Mouse (Mus musculus): ENCODE results near the gene Gm7138. TPM values are rescaled to one million over a fixed set of nuclear protein-coding genes. Genes with fewer than 3 reads are reported as not detected.
"Not testable (repeated sequence)": the region's sequence is repeated elsewhere in the genome, so short reads cannot be mapped to it uniquely, and the experiment has no call there.

Gene Gm7138
- polyA plus RNA-seq (2016; fragmentation: Nextera tagmentation; extraction: Ambion mirVana) = not detected in 2 replicates

DNA sequence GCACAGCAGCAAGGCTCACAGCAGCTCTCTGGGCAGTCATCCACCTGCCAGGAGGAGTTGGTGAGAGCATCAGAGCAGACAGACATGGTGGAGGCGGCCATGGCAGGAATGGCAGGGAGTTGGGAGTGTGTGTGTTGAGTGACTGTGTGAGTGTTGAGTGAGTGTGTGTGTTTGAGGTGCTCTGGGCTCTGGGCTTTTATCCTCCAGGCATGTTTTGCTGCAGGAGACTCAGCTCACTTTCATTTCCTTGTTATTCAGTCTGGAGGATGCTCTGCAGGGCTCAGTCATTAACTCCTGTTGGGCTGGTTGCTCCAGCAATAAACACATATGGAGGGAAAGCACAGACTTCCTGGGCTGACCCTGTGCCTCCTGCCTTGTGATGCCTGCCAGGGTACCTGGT lies at the start of gene Gm7138:
Gm7138 (minus strand) TSS at position 101 of the 400 bp plus-strand sequence.
- not testable (repeated sequence) for H3K36me3 ChIP-seq; H3K27ac ChIP-seq; H3K4me2 ChIP-seq (replicated peaks); ATAC-seq (ENCODE audit: low FRiP score, low read depth); H3K27me3 ChIP-seq (replicated peaks); H3K9ac ChIP-seq; H3K9me3 ChIP-seq; H3K4me1 ChIP-seq; H3K4me3 ChIP-seq
- 76% methylated on average over 1 of the region's 1 CpGs for WGBS

DNA sequence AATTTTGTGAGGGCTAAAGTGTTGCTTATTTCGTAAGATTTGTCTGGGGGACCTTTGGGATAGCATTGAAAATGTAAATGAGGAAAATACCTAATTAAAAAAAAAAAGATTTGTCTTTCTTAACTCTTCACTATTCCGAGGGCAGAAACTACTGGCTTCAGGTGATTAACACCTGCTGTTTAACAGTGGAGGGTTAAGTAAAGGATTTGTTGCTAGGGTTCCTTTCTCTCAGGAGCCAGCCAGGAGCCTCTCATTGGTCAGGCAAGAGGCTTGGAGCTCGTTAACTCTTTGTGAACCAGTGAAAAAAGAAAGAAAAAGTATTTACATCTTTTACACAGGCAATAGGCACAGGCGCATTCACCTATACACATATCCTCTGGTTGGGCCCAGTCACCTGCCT lies 42.5 kb upstream of the Gm7138 start:
- no peak for ATAC-seq (ENCODE audit: low FRiP score, low read depth)
- WGBS = 43% methylated on average over 4 of the region's 4 CpGs

DNA sequence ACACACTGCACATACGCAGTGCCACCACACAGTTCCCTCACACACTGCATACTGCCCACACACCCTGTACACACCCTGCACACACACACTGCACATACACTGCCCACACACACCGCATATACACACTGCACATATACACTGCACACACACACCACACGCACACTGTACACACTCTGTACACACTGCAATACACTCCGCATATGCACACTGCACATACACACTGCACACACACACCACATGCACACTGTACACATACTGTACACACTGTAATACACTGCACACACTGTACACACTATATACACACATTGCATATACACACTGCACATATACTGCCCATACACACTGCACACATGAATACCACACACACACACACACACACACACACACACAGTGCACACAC lies 41.8 kb upstream of the Gm7138 start:
- Histone ChIP-seq H3K36me3 (no peaks in the 10 kb centered on the region), H3K9me3 (no peaks in the 10 kb centered on the region), H3K27ac (no peak overlapping the region), H3K27me3 (replicated peaks) (no peaks in the 10 kb centered on the region), H3K4me3 (no peak overlapping the region), H3K4me2 (replicated peaks) (no peak overlapping the region), H3K4me1 (no peaks in the 10 kb centered on the region), H3K9ac (no peak overlapping the region)
- ATAC-seq (ENCODE audit: low FRiP score, low read depth) = no peak
- WGBS = 95% methylated on average over 4 of the region's 4 CpGs

More for the DNA sequence above, 42.5 kb upstream of the Gm7138 start:
- no peaks in the 10 kb centered on the region for H3K36me3 ChIP-seq
- no peaks in the 10 kb centered on the region for H3K4me1 ChIP-seq
- H3K4me3 ChIP-seq = no peak overlapping the region
- H3K9ac ChIP-seq = no peak overlapping the region
- H3K27me3 ChIP-seq (replicated peaks) = no peaks in the 10 kb centered on the region
- H3K4me2 ChIP-seq (replicated peaks) = no peak overlapping the region
- H3K27ac ChIP-seq = no peak overlapping the region
- H3K9me3 ChIP-seq = no peaks in the 10 kb centered on the region

DNA sequence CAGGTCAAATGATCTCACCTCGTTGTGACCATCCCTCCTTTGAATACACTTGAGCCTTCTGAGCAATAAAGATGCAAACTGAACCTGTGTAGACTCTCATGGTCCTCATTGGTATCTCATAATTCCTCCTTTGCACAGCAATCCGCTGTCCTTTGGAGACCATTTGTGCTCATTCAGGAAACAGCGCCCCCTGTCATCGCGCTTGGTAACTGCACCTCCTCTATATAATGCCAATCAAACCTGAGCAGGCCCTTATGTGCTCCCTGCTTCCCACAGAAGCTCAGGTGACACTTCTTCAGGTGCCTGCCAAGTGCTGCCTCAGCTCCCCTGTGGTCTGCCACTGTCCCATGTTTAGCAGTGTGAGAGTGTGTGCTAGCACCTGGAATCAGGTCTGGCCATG lies 38.8 kb upstream of the Gm7138 start:
- no peak overlapping the region for H3K9ac ChIP-seq
- 38% methylated on average over 5 of the region's 5 CpGs for WGBS

DNA sequence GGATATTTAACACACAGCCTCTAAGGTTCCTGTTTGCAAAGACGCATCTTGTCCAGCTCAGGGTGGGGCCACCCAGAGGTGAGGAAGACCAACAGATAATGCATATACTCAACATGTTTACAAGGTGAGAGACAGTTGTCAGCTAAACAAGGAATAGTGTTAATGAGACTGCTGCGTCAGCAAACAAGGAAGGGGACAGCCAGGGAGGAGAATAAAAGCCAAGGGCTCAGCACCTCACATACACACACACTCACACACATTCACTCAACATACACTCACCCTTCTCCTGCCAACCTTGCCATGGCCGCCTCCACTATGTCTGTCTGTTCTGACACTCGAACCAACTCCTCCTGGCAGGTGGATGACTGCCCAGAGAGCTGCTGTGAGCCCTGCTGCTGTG lies 37.6 kb upstream of the Gm7138 start, which contains the start of gene Gm2696:
Gm2696 (plus strand) TSS at position 301 of the 400 bp plus-strand sequence.
- WGBS = 63% methylated on average over 4 of the region's 4 CpGs

More for the DNA sequence above, 38.8 kb upstream of the Gm7138 start:
- H3K4me3 ChIP-seq = no peak overlapping the region
- H3K4me1 ChIP-seq = no peaks in the 10 kb centered on the region
- ATAC-seq (ENCODE audit: low FRiP score, low read depth) = no peak
- no peak overlapping the region for H3K4me2 ChIP-seq (replicated peaks)
- no peaks in the 10 kb centered on the region for H3K9me3 ChIP-seq
- H3K27ac ChIP-seq = no peak overlapping the region
- H3K27me3 ChIP-seq (replicated peaks) = no peaks in the 10 kb centered on the region
- H3K36me3 ChIP-seq = no peaks in the 10 kb centered on the region

DNA sequence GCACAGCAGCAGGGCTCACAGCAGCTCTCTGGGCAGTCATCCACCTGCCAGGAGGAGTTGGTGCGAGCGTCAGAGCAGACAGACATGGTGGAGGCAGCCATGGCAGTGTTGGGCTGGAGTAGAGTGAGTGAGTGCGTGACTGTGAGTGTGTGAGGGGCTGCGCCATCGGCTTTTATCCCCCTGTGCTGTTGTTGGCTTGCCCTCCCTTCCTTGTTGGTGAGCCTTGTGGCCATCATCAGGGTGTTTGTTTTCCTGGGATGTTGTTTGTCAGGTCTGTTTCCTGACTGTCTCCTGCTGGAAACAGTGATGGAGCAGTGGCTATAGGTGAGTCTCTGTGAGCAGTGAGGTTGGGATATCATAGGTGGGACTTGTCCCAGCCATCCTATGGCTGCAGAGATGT lies 35.0 kb upstream of the Gm7138 start, which contains the start of gene Gm9507:
Gm9507 (minus strand) TSS at position 101 of the 400 bp plus-strand sequence.
- H3K4me2 ChIP-seq (replicated peaks) = no peak within 1 kb of the TSS
- 74% methylated on average over 5 of the region's 5 CpGs for WGBS

More for the DNA sequence above, 37.6 kb upstream of the Gm7138 start, which contains the start of gene Gm2696:
- no peaks in the 10 kb centered on the region for H3K9me3 ChIP-seq
- H3K36me3 ChIP-seq = no peaks in the 10 kb centered on the region
- no peaks in the 10 kb centered on the region for H3K27me3 ChIP-seq (replicated peaks)
- no peak within 1 kb of the TSS for H3K4me3 ChIP-seq
- H3K9ac ChIP-seq = no peak within 1 kb of the TSS
- H3K4me1 ChIP-seq = no peaks in the 10 kb centered on the region
- no peak within 1 kb of the TSS for H3K27ac ChIP-seq
- H3K4me2 ChIP-seq (replicated peaks) = no peak within 1 kb of the TSS
- no peak for ATAC-seq (ENCODE audit: low FRiP score, low read depth)

DNA sequence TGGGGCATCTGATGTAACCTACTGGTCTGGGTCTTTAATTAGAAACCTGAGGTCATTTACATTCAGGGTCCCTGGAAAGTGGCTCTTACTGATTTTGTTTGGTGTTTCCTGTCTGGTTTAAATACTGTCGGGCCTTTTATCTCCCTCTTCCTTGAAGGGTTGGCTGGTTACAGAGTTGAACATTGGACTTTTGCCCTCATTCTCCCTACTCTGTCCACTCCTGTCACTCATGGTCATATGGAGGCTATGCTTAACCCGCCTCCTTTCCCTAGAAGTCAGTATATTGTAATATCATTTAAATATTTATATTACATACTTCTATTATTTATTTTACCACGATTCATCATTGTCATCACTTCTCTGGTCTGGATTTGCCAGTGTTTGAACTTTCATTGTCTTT lies 27.4 kb upstream of the Gm7138 start:
- WGBS = 83% methylated on average over 3 of the region's 3 CpGs
- Histone ChIP-seq H3K9ac (no peak overlapping the region), H3K4me3 (no peak overlapping the region), H3K9me3 (no peaks in the 10 kb centered on the region), H3K4me1 (0 out of 2 replicates have a peak, but pooled peaks cover 2% of the 10 kb centered on the region), H3K36me3 (no peaks in the 10 kb centered on the region), H3K27ac (no peak overlapping the region), H3K27me3 (replicated peaks) (no peaks in the 10 kb centered on the region), H3K4me2 (replicated peaks) (no peak overlapping the region)
- no peak for ATAC-seq (ENCODE audit: low FRiP score, low read depth)

More for the DNA sequence above, 35.0 kb upstream of the Gm7138 start, which contains the start of gene Gm9507:
- Histone ChIP-seq H3K36me3 (no peaks in the 10 kb centered on the region), H3K9ac (no peak within 1 kb of the TSS), H3K4me3 (no peak within 1 kb of the TSS), H3K27ac (no peak within 1 kb of the TSS), H3K4me1 (no peaks in the 10 kb centered on the region), H3K9me3 (no peaks in the 10 kb centered on the region), H3K27me3 (replicated peaks) (no peaks in the 10 kb centered on the region)
- ATAC-seq (ENCODE audit: low FRiP score, low read depth) = no peak

DNA sequence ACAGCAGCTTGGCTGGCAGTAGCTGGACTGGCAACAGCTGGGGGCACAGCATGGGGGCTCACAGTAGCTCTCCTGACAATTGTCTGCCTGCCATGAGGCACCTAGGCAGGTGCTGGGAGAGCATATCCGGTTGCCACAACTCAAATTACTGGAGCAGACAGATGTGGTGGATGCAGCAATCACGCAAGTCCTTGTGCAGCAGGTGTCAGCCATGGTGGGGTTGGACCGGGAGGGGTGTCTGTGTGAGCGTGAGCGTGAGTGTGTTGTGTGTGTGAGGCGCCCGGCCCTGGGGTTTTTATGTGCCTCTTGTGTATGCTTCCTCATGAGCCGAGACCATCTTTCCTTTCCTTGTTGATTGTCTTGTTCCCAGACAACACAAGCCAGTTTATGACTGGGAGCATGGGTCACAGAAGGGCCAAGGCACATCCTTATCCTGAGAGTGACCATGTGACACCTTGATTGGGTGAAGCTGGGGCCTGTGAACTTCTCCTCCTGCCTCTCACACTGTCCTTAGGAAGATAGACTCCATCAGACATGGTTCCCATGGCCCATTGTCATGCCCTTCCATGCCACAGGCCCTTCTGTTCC lies 22.3 kb upstream of the Gm7138 start, which contains the start of gene Gm19668:
Gm19668 (minus strand) TSS at position 213 of the 588 bp plus-strand sequence.
- peak; percentile 54; the same call in 1 of the 2 replicates for ATAC-seq (ENCODE audit: low FRiP score, low read depth)
- Histone ChIP-seq H3K36me3 (no peaks in the 10 kb centered on the region), H3K4me2 (replicated peaks) (no peak within 1 kb of the TSS), H3K9me3 (no peaks in the 10 kb centered on the region), H3K27me3 (replicated peaks) (no peaks in the 10 kb centered on the region), H3K27ac (no peak within 1 kb of the TSS), H3K4me1 (peaks cover 15% of the 10 kb centered on the region), H3K9ac (no peak within 1 kb of the TSS), H3K4me3 (no peak within 1 kb of the TSS)
- 41% methylated on average over 8 of the region's 8 CpGs for WGBS

DNA sequence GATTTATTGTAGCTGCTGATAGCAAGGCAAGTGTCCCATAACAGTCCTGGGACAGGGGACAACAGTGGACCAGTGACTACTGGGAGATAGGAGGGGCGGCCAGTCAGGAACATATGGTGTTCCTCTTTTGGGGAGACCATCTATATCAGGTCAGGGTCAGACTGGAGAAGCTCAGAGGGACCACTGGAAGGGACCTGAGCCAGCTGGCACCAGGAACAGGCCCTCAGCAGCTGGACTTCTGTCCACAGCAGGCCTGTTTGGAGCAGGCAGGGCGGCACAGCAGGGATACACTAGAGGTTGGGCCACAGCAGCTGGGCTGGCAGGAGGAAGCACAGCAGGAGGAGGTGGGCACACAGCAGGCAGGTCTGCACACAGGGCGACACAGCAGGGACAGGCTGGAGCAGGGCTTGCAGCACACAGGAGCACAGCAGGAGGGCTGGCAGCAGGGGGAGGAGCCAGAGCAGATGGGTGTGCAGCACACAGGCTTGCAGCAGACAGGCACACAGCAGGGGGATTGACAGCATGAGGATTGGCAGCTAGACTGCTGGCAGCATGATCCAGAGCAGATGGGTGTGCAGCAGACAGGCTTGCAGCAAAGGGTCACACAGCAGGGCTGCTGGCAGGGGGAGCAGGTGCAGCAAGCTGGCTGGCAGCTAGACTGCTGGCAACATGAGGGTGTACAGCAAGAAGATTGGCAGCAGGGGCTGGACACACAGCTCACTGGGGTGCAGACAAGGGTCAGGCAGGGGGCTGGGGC lies 21.6 kb upstream of the Gm7138 start:
- 0 out of 2 replicates have a peak, but pooled peaks have one; percentile 38 for ATAC-seq (ENCODE audit: low FRiP score, low read depth)
- not testable (repeated sequence) for H3K4me2 ChIP-seq (replicated peaks); H3K27ac ChIP-seq

DNA sequence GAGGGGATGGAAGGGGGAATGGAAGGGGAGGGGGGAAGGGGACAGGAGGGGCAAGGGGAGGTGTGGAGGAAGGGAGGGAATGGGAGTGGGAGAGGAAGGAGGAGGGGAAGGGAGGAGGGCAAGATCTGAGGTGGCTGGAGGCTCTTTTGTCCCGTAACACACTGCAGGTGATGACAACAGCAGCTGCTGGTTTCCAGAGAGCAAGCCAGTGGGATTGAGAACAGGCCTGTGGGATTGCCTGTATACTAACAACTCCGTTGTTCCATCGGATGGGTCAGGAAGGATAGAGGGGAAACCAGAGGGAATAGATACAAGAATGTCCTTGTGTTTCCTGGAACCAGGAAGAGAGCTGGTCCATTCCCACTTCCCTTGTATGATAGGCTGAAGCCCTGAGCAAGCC lies 20.9 kb upstream of the Gm7138 start:
- H3K4me2 ChIP-seq (replicated peaks) = no peak overlapping the region
- H3K27me3 ChIP-seq (replicated peaks) = no peaks in the 10 kb centered on the region
- H3K9me3 ChIP-seq = no peaks in the 10 kb centered on the region
- no peak overlapping the region for H3K27ac ChIP-seq
- no peak for ATAC-seq (ENCODE audit: low FRiP score, low read depth)
- H3K4me1 ChIP-seq = peaks cover 15% of the 10 kb centered on the region
- no peaks in the 10 kb centered on the region for H3K36me3 ChIP-seq
- no peak overlapping the region for H3K9ac ChIP-seq
- H3K4me3 ChIP-seq = no peak overlapping the region
- WGBS = 13% methylated on average over 3 of the region's 3 CpGs

More for the DNA sequence above, 21.6 kb upstream of the Gm7138 start:
- not testable (repeated sequence) for H3K27me3 ChIP-seq (replicated peaks); H3K4me3 ChIP-seq; H3K9me3 ChIP-seq; H3K9ac ChIP-seq; H3K36me3 ChIP-seq
- peaks cover 15% of the 10 kb centered on the region for H3K4me1 ChIP-seq
- WGBS = 31% methylated on average over 3 of the region's 3 CpGs

DNA sequence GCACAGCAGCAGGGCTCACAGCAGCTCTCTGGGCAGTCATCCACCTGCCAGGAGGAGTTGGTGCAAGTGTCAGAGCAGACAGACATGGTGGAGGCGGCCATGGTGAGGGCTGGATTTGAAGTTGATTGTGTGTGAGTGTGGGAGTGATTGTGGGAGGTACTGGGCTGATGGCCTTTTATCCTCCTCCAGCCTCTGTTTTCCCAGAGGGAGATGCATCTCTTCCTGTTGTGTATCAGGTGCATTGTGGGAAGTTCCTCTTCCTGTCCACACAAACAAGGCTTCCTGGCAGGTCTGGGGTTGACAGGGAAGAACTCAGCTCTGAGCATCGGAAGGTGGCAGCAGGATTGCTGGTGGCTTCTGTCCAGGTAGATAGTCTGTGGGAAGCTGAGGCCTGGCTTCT lies 18.2 kb upstream of the Gm7138 start, which contains the start of gene Gm9639:
Gm9639 (minus strand) TSS at position 101 of the 400 bp plus-strand sequence.
- ATAC-seq (ENCODE audit: low FRiP score, low read depth) = no peak
- WGBS = 56% methylated on average over 2 of the region's 2 CpGs
- no peaks in the 10 kb centered on the region for H3K27me3 ChIP-seq (replicated peaks)
- H3K4me1 ChIP-seq = peaks cover 15% of the 10 kb centered on the region
- H3K36me3 ChIP-seq = no peaks in the 10 kb centered on the region
- no peak within 1 kb of the TSS for H3K4me3 ChIP-seq
- no peak within 1 kb of the TSS for H3K9ac ChIP-seq
- H3K4me2 ChIP-seq (replicated peaks) = no peak within 1 kb of the TSS
- no peaks in the 10 kb centered on the region for H3K9me3 ChIP-seq
- no peak within 1 kb of the TSS for H3K27ac ChIP-seq

DNA sequence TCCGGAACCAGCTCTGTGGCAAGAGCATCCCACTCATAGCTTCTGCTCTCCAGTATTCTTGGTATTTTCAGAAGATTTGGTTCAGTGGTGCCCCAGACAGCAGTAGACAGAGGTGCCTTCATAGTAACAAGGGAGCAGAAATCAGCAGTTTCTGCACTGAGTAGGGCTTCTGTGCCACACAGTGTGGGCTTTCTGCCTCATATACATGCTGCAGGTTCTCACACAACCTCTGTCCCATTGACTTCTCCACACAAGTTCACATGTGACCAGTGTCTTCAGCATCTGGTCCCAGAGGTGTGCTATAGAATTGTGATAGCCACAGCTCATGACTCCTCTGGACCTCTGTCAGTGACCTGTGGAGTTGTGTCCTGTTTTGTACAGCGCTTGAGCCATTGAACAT lies 11.9 kb upstream of the Gm7138 start:
- 76% methylated on average over 2 of the region's 2 CpGs for WGBS
- no peak overlapping the region for H3K27ac ChIP-seq
- no peak for ATAC-seq (ENCODE audit: low FRiP score, low read depth)

More for the DNA sequence above, 11.9 kb upstream of the Gm7138 start:
- Histone ChIP-seq H3K9ac (no peak overlapping the region), H3K9me3 (no peaks in the 10 kb centered on the region), H3K4me3 (no peak overlapping the region), H3K4me2 (replicated peaks) (no peak overlapping the region), H3K36me3 (no peaks in the 10 kb centered on the region), H3K27me3 (replicated peaks) (no peaks in the 10 kb centered on the region), H3K4me1 (no peaks in the 10 kb centered on the region)

All from neural tube, embryonic 12.5 days (tissue).